Mouse (Mus musculus) spleen, adult 2 months (tissue): ENCODE measurements around the gene 2410004B18Rik. TPM values are rescaled to one million over a fixed set of nuclear protein-coding genes. Genes with fewer than 3 reads are reported as not detected.

ENCODE experiments used
- DNase-seq, 2 experiments: peaks; one replicate each; pipeline versions ENCODE4 v3.0.0 to v3.0.0-alpha.2; 2012 to 2021; ENCODE audit warnings: low spot score in 2 of 2, low read depth in 1 of 2
- H3K27ac ChIP-seq: fragments of 200-500 bp; 2 replicates; pipeline ENCODE4 v1.5.1; 2012; ENCODE audit warnings: low read length, inconsistent platforms; ENCODE audit not compliant: insufficient read depth
- H3K27me3 ChIP-seq: fragments of 200-500 bp; 2 replicates; pipeline ENCODE4 v1.6.1; 2012; ENCODE audit warnings: mild to moderate bottlenecking, moderate library complexity, low read length, inconsistent platforms; ENCODE audit not compliant: control insufficient read depth, insufficient read depth
- H3K36me3 ChIP-seq: fragments of 200-500 bp; 2 replicates; pipeline ENCODE4 v1.6.1; 2012; ENCODE audit warnings: mild to moderate bottlenecking, low read length, inconsistent platforms; ENCODE audit not compliant: control insufficient read depth, insufficient read depth
- H3K4me1 ChIP-seq: fragments of 200-500 bp; 2 replicates; pipeline ENCODE4 v1.6.1; 2011; ENCODE audit warnings: inconsistent platforms; ENCODE audit not compliant: control insufficient read depth, insufficient read depth, insufficient read length
- H3K4me3 ChIP-seq: fragments of 200-500 bp; 2 replicates; pipeline ENCODE4 v1.5.1; 2011; ENCODE audit warnings: mild to moderate bottlenecking, inconsistent platforms; ENCODE audit not compliant: insufficient read depth, insufficient read length; ENCODE audit errors: extremely low read depth
- CTCF ChIP-seq: fragments of 200-500 bp; IDR thresholded peaks from 2 replicates; pipeline ENCODE4 v1.5.1; 2011; ENCODE audit warnings: mild to moderate bottlenecking, inconsistent platforms; ENCODE audit not compliant: insufficient read depth, insufficient read length, insufficient replicate concordance; ENCODE audit errors: extremely low read depth
- POLR2A ChIP-seq: fragments of 200-500 bp; IDR thresholded peaks from 2 replicates; pipeline ENCODE4 v1.6.1; 2011; ENCODE audit warnings: low read depth, low read length, inconsistent platforms
- WGBS: fragments of 180-500 bp; shearing (Covaris S2); methylation state at CpG from one replicate; pipeline ENCODE4 v1.1.7; 2018; 5-methylcytosine and 5-hydroxymethylcytosine counted together
- polyA plus RNA-seq: library from polyadenylated mRNA; depleted of rRNA; stranded (reverse); fragments of >200 nt; gene quantifications from 2 replicates; pipeline ENCODE4 v1.2.3, GENCODE M21; 2012; rRNA removed

The 2410004B18Rik gene
- polyA plus RNA-seq = 9.0 and 14.8 TPM in 2 replicates

- 3% methylated on average over 57 of the region's 70 CpGs for WGBS
- Histone ChIP-seq H3K4me3 (peak within 1 kb of the TSS; percentile 74), H3K27ac (peak within 1 kb of the TSS; percentile 72), H3K36me3 (peaks cover 13% of the 10 kb centered on the region), H3K27me3 (no peaks in the 10 kb centered on the region), H3K4me1 (peaks cover 14% of the 10 kb centered on the region)
- DNase-seq = peak; percentile 80 to 85
- peak; percentile 88 for TF ChIP-seq POLR2A
- peak; percentile 93 for TF ChIP-seq CTCF
These were observed at the start of gene 2410004B18Rik for GRCm38 (mm10) chr3:145937505-145938404. Gene 2410004B18Rik (plus strand): TSS chr3:145938014.

- WGBS = 94% methylated on average over 18 of the region's 18 CpGs
- H3K27me3 ChIP-seq = no peaks in the 10 kb centered on the region
These were observed 47.3 kb upstream of the 2410004B18Rik start for GRCm38 (mm10) chr3:145890346-145891132.

GRCm38 (mm10) chr3:145892451-145892850 is 45.4 kb upstream of the 2410004B18Rik start:
- H3K4me3 ChIP-seq = no peak overlapping the region
- H3K27me3 ChIP-seq = no peaks in the 10 kb centered on the region
- no peak overlapping the region for H3K27ac ChIP-seq
- DNase-seq = no peak
- 75% methylated on average over 3 of the region's 3 CpGs for WGBS
- TF ChIP-seq POLR2A (no peak), CTCF (no peak)
- no peaks in the 10 kb centered on the region for H3K4me1 ChIP-seq
- no peaks in the 10 kb centered on the region for H3K36me3 ChIP-seq

More at GRCm38 (mm10) chr3:145890346-145891132, 47.3 kb upstream of the 2410004B18Rik start:
- H3K4me1 ChIP-seq = no peaks in the 10 kb centered on the region
- no peaks in the 10 kb centered on the region for H3K36me3 ChIP-seq
- TF ChIP-seq CTCF (no peak), POLR2A (no peak)
- no peak overlapping the region for H3K27ac ChIP-seq
- DNase-seq = no peak
- H3K4me3 ChIP-seq = no peak overlapping the region

DNA sequence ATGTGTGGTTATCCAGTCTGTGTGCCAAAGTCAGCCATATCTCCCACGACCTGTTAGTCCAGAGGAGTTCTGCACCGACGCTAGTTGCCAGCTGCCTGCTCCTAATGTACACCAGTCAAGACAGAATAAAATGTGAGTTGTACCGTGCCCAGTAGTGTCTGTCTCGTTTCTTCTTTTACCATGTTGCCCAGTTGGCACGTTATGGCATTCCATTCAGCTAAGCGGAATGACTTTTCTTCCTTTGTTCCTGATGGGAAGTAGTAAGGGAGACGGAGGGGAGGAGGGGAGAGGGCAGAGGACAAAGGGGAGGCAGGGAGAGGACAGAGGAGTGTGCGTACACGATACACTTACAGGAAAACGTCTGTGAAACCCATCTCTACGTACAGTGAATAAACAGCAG is 43.7 kb upstream of the 2410004B18Rik start:
- no peak for DNase-seq
- no peaks in the 10 kb centered on the region for H3K27me3 ChIP-seq
- H3K4me1 ChIP-seq = no peaks in the 10 kb centered on the region
- 85% methylated on average over 12 of the region's 12 CpGs for WGBS
- no peak overlapping the region for H3K4me3 ChIP-seq
- TF ChIP-seq CTCF (no peak), POLR2A (no peak)
- no peaks in the 10 kb centered on the region for H3K36me3 ChIP-seq
- no peak overlapping the region for H3K27ac ChIP-seq

DNA sequence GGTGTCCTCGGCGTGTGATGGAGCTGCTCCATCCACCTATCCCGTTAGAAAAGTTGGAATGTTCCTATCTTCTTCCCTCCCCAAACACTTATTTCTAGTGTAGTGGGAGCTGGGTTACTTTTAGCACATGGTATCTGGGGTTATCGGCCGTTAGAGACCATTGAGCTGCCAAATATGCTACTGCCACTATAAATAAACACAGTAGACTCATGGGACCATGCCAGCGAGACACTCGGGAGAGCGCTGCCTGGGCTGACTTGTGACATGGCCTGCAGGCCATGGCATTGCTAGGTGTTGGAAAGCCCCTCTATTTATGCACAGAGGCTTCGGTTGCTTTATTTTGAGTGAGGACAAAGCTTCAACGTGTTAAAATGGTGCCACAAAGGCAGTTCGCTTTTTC is 40.1 kb upstream of the 2410004B18Rik start:
- Histone ChIP-seq H3K36me3 (no peaks in the 10 kb centered on the region), H3K27ac (no peak overlapping the region), H3K4me1 (no peaks in the 10 kb centered on the region), H3K27me3 (no peaks in the 10 kb centered on the region), H3K4me3 (no peak overlapping the region)
- 89% methylated on average over 11 of the region's 11 CpGs for WGBS
- no peak for DNase-seq
- TF ChIP-seq CTCF = no peak

DNA sequence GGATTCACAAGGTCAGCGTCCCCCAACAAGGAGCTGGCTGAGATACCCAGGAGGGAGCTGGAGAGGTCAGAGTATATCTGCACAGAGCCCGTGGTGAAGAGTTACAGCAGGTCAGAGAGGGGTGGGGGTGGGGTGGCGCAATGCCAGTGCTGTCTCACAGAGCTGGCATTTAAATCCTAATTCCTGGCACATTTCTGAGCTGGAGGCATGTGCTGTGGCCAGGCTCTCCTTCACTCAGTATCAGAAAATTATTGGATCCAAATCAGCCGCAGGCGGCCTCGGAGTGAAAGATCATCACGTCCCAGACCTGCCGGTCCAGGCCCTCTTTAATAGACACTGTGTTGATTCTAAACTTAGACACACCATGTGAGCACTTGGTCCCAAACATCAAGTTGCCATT is 38.0 kb upstream of the 2410004B18Rik start:
- WGBS = 85% methylated on average over 8 of the region's 8 CpGs
- DNase-seq = no peak
- TF ChIP-seq POLR2A = no peak
- no peak for TF ChIP-seq CTCF
- H3K4me3 ChIP-seq = no peak overlapping the region
- no peaks in the 10 kb centered on the region for H3K4me1 ChIP-seq
- H3K36me3 ChIP-seq = no peaks in the 10 kb centered on the region
- no peak overlapping the region; the same call in 1 of the 2 replicates for H3K27ac ChIP-seq
- H3K27me3 ChIP-seq = no peaks in the 10 kb centered on the region
